In the genomic region with DNA sequence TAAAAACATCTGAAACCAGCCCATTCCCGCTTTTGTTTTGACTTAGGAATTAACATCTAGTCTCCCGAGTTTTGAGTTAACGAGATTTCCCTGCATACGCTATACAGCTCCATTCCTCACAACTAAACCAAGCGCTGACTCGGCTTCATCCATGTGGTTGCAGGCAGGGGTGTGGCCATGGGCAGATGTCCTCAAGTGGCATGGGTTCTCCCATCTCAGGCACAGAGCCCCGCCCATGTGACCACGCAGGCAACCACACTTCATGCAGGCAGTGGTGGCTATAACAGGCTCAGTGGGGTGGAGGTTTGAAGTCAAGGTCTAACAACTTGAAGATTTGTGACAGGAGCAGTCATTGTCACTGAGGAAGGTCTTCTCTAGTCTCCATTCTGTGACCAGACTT, we compare ENCODE assay signal across 11 mouse cellular contexts.
A peak's percentile ranks its signal among the peaks of the same experiment; 100 is the strongest.
DNase-seq lines count a peak whose midpoint lies in the region; ATAC-seq and TF ChIP-seq lines count a peak whose summit lies in the region.
"Had no signal": no experiment of that assay in that cellular context is flagged by ENCODE, and none has a peak within 500 bp of the region (broad histone marks: within the 10 kb centered on the region; RNA-seq: fewer than 3 reads in every experiment).

No protein-coding gene starts in this region.

- H3K36me3 ChIP-seq in hindbrain, embryonic 10.5 days = no peaks in the 10 kb centered on the region
- no peaks in the 10 kb centered on the region for H3K36me3 ChIP-seq in hindbrain, postnatal 0 days (ENCODE audit: insufficient read depth, low read length)
- H3K36me3 ChIP-seq in lung, embryonic 14.5 days (ENCODE audit: insufficient read depth) = no peaks in the 10 kb centered on the region
- no peaks in the 10 kb centered on the region for H3K36me3 ChIP-seq in forebrain, postnatal 0 days (ENCODE audit: insufficient read depth)
- H3K36me3 ChIP-seq: liver, embryonic 15.5 days had no signal

- no peak overlapping the region for H3K4me3 ChIP-seq in hindbrain, embryonic 10.5 days
- H3K4me3 ChIP-seq in hindbrain, postnatal 0 days (ENCODE audit: low read length) = no peak overlapping the region
- H3K4me3 ChIP-seq in lung, embryonic 14.5 days (ENCODE audit: low read depth, low read length) = no peak overlapping the region
- H3K4me3 ChIP-seq in lung, adult 2 months (replicated peaks; ENCODE audit: extremely low read depth, low read depth, low read length) = no peak overlapping the region
- no peak overlapping the region for H3K4me3 ChIP-seq in forebrain, postnatal 0 days (ENCODE audit: low read depth, low read length)
- H3K4me3 ChIP-seq: liver, embryonic 15.5 days had no signal

- DNase-seq in hindbrain, embryonic 10.5 days (ENCODE audit: low spot score) = no peak
- DNase-seq in hindbrain, postnatal 0 days (ENCODE audit: low spot score) = no peak
- DNase-seq in lung, embryonic 14.5 days = peak; percentile 14
- no peak for DNase-seq in lung, adult 2 months
- no peak for DNase-seq in forebrain, postnatal 0 days
- no peak for DNase-seq in right cerebral cortex, adult 2 months (ENCODE audit: low spot score in 2 of 2)
- DNase-seq: embryo, embryonic 11 days; right cerebral cortex, postnatal 14 days had no signal

- peaks cover 6% of the 10 kb centered on the region; the same call in 1 of the 2 replicates for H3K27me3 ChIP-seq in hindbrain, embryonic 10.5 days (ENCODE audit: insufficient read depth, poor library complexity, severe bottlenecking)
- no peaks in the 10 kb centered on the region for H3K27me3 ChIP-seq in hindbrain, postnatal 0 days (ENCODE audit: insufficient read depth, low read length)
- H3K27me3 ChIP-seq in lung, embryonic 14.5 days (ENCODE audit: insufficient read depth, low read length) = no peaks in the 10 kb centered on the region
- no peaks in the 10 kb centered on the region for H3K27me3 ChIP-seq in forebrain, postnatal 0 days (ENCODE audit: insufficient read depth, low read length)

- TF ChIP-seq CTCF in hindbrain, postnatal 0 days (IDR thresholded peaks at IDR 0.05; ENCODE audit: low read depth) = no peak
- no peak for TF ChIP-seq CTCF in lung, embryonic 14.5 days (IDR thresholded peaks at IDR 0.05; ENCODE audit: low read depth)
- TF ChIP-seq CTCF in lung, adult 2 months (IDR thresholded peaks at IDR 0.05; ENCODE audit: insufficient read depth, low read length) = no peak
- no peak for TF ChIP-seq CTCF in forebrain, postnatal 0 days (IDR thresholded peaks at IDR 0.05; ENCODE audit: low read depth)

- peak overlapping the region; percentile 43; the same call in 1 of the 2 replicates for H3K27ac ChIP-seq in hindbrain, embryonic 10.5 days
- no peak overlapping the region for H3K27ac ChIP-seq in hindbrain, postnatal 0 days
- no peak overlapping the region for H3K27ac ChIP-seq in lung, embryonic 14.5 days (ENCODE audit: low read depth)
- H3K27ac ChIP-seq in forebrain, postnatal 0 days (ENCODE audit: low read depth, low read length) = no peak overlapping the region
- H3K27ac ChIP-seq: liver, embryonic 15.5 days had no signal

- 70% methylated on average over 8 of the region's 8 CpGs for WGBS in hindbrain, embryonic 10.5 days
- 56% methylated on average over 8 of the region's 8 CpGs for WGBS in hindbrain, postnatal 0 days
- WGBS in lung, embryonic 14.5 days = 43% methylated on average over 8 of the region's 8 CpGs
- 36% methylated on average over 8 of the region's 8 CpGs for WGBS in lung, adult 2 months
- WGBS in forebrain, postnatal 0 days = 43% methylated on average over 8 of the region's 8 CpGs

- no peak overlapping the region for H3K4me2 ChIP-seq in hindbrain, postnatal 0 days (ENCODE audit: low read depth, low read length)
- H3K4me2 ChIP-seq in lung, embryonic 14.5 days = no peak overlapping the region
- no peak overlapping the region for H3K4me2 ChIP-seq in forebrain, postnatal 0 days (ENCODE audit: low read depth)
- H3K4me2 ChIP-seq: liver, embryonic 15.5 days had no signal

- H3K9me3 ChIP-seq in hindbrain, embryonic 10.5 days = no peaks in the 10 kb centered on the region
- no peaks in the 10 kb centered on the region for H3K9me3 ChIP-seq in hindbrain, postnatal 0 days (ENCODE audit: low read length)
- no peaks in the 10 kb centered on the region for H3K9me3 ChIP-seq in lung, embryonic 14.5 days (ENCODE audit: low read depth, low read length)
- no peaks in the 10 kb centered on the region for H3K9me3 ChIP-seq in forebrain, postnatal 0 days (ENCODE audit: low read length)
- H3K9me3 ChIP-seq: liver, embryonic 15.5 days had no signal

- H3K4me1 ChIP-seq in hindbrain, embryonic 10.5 days (replicated peaks) = peaks cover 89% of the 10 kb centered on the region
- H3K4me1 ChIP-seq in hindbrain, postnatal 0 days (ENCODE audit: insufficient read depth, low read length) = 0 out of 2 replicates have a peak, but pooled peaks cover 17% of the 10 kb centered on the region
- peaks cover 9% of the 10 kb centered on the region; the same call in 1 of the 2 replicates for H3K4me1 ChIP-seq in lung, embryonic 14.5 days (ENCODE audit: insufficient read depth)
- H3K4me1 ChIP-seq in lung, adult 2 months (ENCODE audit: control insufficient read depth, insufficient read depth, low read length) = no peaks in the 10 kb centered on the region; the same call in 1 of the 2 replicates
- H3K4me1 ChIP-seq in forebrain, postnatal 0 days (ENCODE audit: insufficient read depth) = no peaks in the 10 kb centered on the region
- H3K4me1 ChIP-seq: liver, embryonic 15.5 days had no signal

- ATAC-seq in hindbrain, postnatal 0 days = no peak
- no peak for ATAC-seq in lung, embryonic 14.5 days (ENCODE audit: insufficient read depth)
- peak; percentile 50; the same call in 1 of the 2 replicates for ATAC-seq in forebrain, postnatal 0 days
- ATAC-seq in megakaryocyte progenitor cell, adult 5-6 weeks (replicated peaks; ENCODE audit: poor library complexity) = peak; percentile 86
- ATAC-seq in inflammation-experienced regulatory T-cells, adult 6 months = no peak

- TF ChIP-seq POLR2A in lung, adult 2 months (IDR thresholded peaks at IDR 0.05; ENCODE audit: borderline replicate concordance, extremely low read depth, low read depth, low read length) = no peak

- no peak overlapping the region for H3K9ac ChIP-seq in hindbrain, postnatal 0 days (replicated peaks; ENCODE audit: low read length)
- no peak overlapping the region for H3K9ac ChIP-seq in lung, embryonic 14.5 days
- no peak overlapping the region for H3K9ac ChIP-seq in forebrain, postnatal 0 days
- H3K9ac ChIP-seq: liver, embryonic 15.5 days had no signal

Comparison
In these comparisons a context has a peak if more than half of its experiments do, and no peak if none do; other contexts are left out.
1. ATAC-seq: peak in forebrain, postnatal 0 days (single experiment) and megakaryocyte progenitor cell, adult 5-6 weeks (single experiment); none in hindbrain, postnatal 0 days (single experiment), lung, embryonic 14.5 days (single experiment) and inflammation-experienced regulatory T-cells, adult 6 months (single experiment).